Mouse (Mus musculus) kidney, embryonic 16.5 days (tissue): ENCODE data around the gene Mab21l1. TPM values are rescaled to one million over a fixed set of nuclear protein-coding genes. Genes with fewer than 3 reads are reported as not detected.

Source experiments
- ATAC-seq: fragments of 200-750 bp; cut with Nextera tagmentation; 2 replicates; pipeline ENCODE4 v1.8.0; 2017; ENCODE audit warnings: moderate TSS enrichment; ENCODE audit not compliant: low FRiP score, low TSS enrichment
- H3K27ac ChIP-seq: fragments of 300-500 bp; sonication (generic); 2 replicates; pipeline ENCODE4 v1.5.1; 2014; ENCODE audit warnings: low read length
- H3K27me3 ChIP-seq: fragments of 300-500 bp; sonication (generic); 2 replicates; pipeline ENCODE4 v1.6.1; 2014; ENCODE audit warnings: low read length, control low read depth, mixed read lengths; ENCODE audit not compliant: insufficient read depth
- H3K36me3 ChIP-seq: fragments of 300-500 bp; sonication (generic); 2 replicates; pipeline ENCODE4 v1.6.1; 2014; ENCODE audit warnings: low read length, control low read depth, mixed read lengths; ENCODE audit not compliant: insufficient read depth
- H3K4me1 ChIP-seq: fragments of 300-500 bp; sonication (generic); 2 replicates; pipeline ENCODE4 v1.6.1; 2014; ENCODE audit warnings: low read length, control low read depth, mixed read lengths; ENCODE audit not compliant: insufficient read depth
- H3K4me2 ChIP-seq: fragments of 300-500 bp; sonication (generic); replicated peaks from 2 replicates; pipeline ENCODE4 v1.6.1; 2014; ENCODE audit warnings: low read depth, low read length
- H3K4me3 ChIP-seq: fragments of 300-500 bp; sonication (generic); 2 replicates; pipeline ENCODE4 v1.5.1; 2014; ENCODE audit warnings: mild to moderate bottlenecking, low read length
- H3K9ac ChIP-seq: fragments of 300-500 bp; sonication (generic); replicated peaks from 2 replicates; pipeline ENCODE4 v1.6.1; 2014; ENCODE audit warnings: low read length
- H3K9me3 ChIP-seq: fragments of 300-500 bp; sonication (generic); 2 replicates; pipeline ENCODE4 v1.6.1; 2016; ENCODE audit warnings: low read length, control low read depth
- WGBS: fragments of 180-500 bp; shearing (Covaris S2); extraction: QIAGEN DNeasy Blood & Tissue Kit; methylation state at CpG from one replicate; pipeline ENCODE4 v1.1.7; 2014; 5-methylcytosine and 5-hydroxymethylcytosine counted together
- polyA plus RNA-seq: library from polyadenylated mRNA; unstranded; fragments of >200 nt; fragmentation: Nextera tagmentation; extraction: Ambion mirVana; gene quantifications from 2 replicates; pipeline ENCODE4 v1.2.1, GENCODE M21; 2015

Mab21l1 gene
- polyA plus RNA-seq, 1 experiment from 2014 or later = 0.37 TPM

DNA sequence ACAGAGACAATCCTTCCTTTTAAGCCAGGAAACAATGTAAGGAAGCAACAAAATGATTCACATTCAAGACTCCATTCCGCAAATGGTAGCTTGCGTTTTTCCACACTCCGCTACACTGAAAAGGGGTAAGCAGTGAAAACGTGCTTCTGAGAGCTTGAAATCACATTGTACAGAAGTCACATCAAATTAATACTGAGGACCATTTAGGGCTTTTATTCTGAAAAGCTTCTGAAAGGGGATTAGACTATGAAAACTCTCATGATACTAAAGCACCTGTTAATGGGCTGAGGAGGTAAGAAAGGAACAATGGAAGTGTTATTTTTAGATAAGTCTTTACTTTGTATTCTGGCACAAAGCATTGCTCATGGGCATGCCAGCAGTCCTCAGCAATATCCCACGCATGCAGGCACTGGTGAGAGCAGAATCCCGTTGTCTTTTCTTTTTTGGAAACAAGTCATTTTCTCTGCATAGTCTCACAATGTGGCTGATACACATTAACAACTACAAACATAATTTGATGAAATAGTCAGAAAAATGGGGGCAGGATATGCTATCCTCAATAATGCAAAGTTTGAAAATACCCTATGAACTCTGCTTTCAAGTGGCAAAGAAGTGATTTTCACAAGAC is 27.2 kb upstream of the Mab21l1 start:
- 86% methylated on average over 6 of the region's 6 CpGs for WGBS
- no peaks in the 10 kb centered on the region for H3K9me3 ChIP-seq
- no peaks in the 10 kb centered on the region for H3K27me3 ChIP-seq
- no peak overlapping the region for H3K4me3 ChIP-seq
- H3K27ac ChIP-seq = no peak overlapping the region
- ATAC-seq = no peak
- no peak overlapping the region for H3K4me2 ChIP-seq
- no peaks in the 10 kb centered on the region for H3K4me1 ChIP-seq
- H3K36me3 ChIP-seq = no peaks in the 10 kb centered on the region
- no peak overlapping the region for H3K9ac ChIP-seq

DNA sequence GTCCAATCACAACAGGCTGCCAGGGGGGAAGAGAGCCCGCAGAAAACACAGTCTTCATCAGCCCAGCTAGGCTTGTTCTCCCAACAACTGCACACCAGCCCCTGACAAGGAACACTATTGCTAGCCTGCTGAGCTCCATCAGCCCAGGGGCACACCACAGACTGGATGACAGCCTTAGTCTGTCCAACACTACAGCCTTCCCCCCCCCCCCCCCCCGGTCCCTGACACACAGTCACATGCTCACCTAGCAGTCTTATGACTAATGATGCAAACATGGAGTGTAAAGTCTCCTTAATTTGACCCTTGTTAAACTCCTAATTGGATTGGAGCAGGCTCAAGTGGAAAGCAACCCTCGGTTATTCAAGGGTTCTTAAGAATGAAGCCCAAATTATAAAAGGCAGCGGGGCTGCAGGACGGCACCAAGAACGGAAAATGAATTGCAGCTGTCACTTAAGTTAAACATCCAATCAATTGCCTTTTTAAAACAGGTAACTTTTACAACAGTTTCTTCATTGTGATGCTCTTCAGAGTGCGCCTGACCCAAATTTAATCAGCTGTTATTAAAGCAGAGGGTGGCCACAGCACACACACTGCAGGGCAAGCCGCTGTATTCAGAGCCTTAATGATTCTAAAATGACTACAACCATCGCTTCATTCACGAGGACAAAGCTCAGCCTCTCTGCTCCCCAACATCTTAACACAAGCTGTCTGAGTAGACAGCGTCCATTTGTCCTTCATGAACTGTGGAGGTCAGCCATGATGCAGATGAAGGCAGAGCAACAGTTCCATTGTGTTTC is 26.3 kb upstream of the Mab21l1 start:
- Histone ChIP-seq H3K4me3 (no peak overlapping the region), H3K36me3 (no peaks in the 10 kb centered on the region), H3K9me3 (no peaks in the 10 kb centered on the region), H3K27me3 (no peaks in the 10 kb centered on the region), H3K9ac (no peak overlapping the region), H3K4me2 (no peak overlapping the region), H3K27ac (no peak overlapping the region), H3K4me1 (no peaks in the 10 kb centered on the region)
- 69% methylated on average over 11 of the region's 11 CpGs for WGBS
- no peak for ATAC-seq

DNA sequence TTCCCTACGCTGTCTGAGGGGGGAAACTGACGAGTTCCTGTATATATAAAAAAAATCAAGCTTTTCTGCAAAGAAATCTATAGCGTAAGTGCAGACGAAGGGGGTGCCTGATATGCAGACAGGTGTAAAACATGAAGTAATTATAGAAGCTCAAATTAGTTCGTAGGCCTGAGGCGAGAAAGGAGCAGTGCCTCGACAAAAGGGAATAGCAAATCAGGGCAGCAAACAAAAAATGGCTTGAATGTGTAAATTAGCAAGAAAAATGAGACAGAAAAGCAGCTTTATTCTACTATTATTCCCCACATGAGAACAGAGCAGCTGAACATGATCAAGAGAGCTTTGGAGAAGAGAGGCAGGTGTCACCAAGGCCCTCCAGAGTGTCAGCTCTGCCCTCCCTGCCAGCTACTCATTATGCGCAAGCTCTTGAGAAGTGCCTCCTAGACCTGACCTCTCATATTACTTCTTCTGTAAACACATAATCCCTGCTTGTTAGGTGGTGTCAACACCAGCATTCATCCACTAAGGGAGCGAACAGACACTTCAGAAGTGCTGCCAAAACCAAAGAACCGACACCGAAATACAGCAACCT is 25.6 kb upstream of the Mab21l1 start:
- no peaks in the 10 kb centered on the region for H3K36me3 ChIP-seq
- no peak overlapping the region for H3K4me2 ChIP-seq
- H3K4me1 ChIP-seq = no peaks in the 10 kb centered on the region
- H3K9ac ChIP-seq = no peak overlapping the region
- no peak overlapping the region for H3K4me3 ChIP-seq
- H3K27ac ChIP-seq = no peak overlapping the region
- no peaks in the 10 kb centered on the region for H3K9me3 ChIP-seq
- 79% methylated on average over 11 of the region's 11 CpGs for WGBS
- ATAC-seq = no peak
- H3K27me3 ChIP-seq = no peaks in the 10 kb centered on the region

GRCm38 (mm10) chr3:55758297-55758696 is 24.0 kb upstream of the Mab21l1 start:
- H3K27ac ChIP-seq = no peak overlapping the region
- H3K9ac ChIP-seq = no peak overlapping the region
- H3K9me3 ChIP-seq = no peaks in the 10 kb centered on the region
- no peaks in the 10 kb centered on the region for H3K27me3 ChIP-seq
- WGBS = 58% methylated on average over 8 of the region's 8 CpGs
- H3K4me1 ChIP-seq = no peaks in the 10 kb centered on the region
- no peaks in the 10 kb centered on the region for H3K36me3 ChIP-seq
- no peak overlapping the region for H3K4me3 ChIP-seq
- no peak overlapping the region for H3K4me2 ChIP-seq
- ATAC-seq = no peak

GRCm38 (mm10) chr3:55763591-55763990 is 18.7 kb upstream of the Mab21l1 start:
- no peak overlapping the region for H3K4me3 ChIP-seq
- no peaks in the 10 kb centered on the region for H3K9me3 ChIP-seq
- no peak overlapping the region for H3K27ac ChIP-seq
- H3K9ac ChIP-seq = no peak overlapping the region
- no peaks in the 10 kb centered on the region for H3K4me1 ChIP-seq
- no peaks in the 10 kb centered on the region for H3K27me3 ChIP-seq
- no peak for ATAC-seq
- no peaks in the 10 kb centered on the region for H3K36me3 ChIP-seq
- H3K4me2 ChIP-seq = no peak overlapping the region
- WGBS = 58% methylated on average over 8 of the region's 8 CpGs

- Histone ChIP-seq H3K9ac (no peak overlapping the region), H3K4me3 (no peak overlapping the region), H3K36me3 (no peaks in the 10 kb centered on the region), H3K27ac (no peak overlapping the region), H3K27me3 (no peaks in the 10 kb centered on the region), H3K9me3 (no peaks in the 10 kb centered on the region), H3K4me2 (no peak overlapping the region), H3K4me1 (no peaks in the 10 kb centered on the region)
- no peak for ATAC-seq
- WGBS = 84% methylated on average over 2 of the region's 2 CpGs
Measured at GRCm38 (mm10) chr3:55768654-55769053, 13.7 kb upstream of the Mab21l1 start.

DNA sequence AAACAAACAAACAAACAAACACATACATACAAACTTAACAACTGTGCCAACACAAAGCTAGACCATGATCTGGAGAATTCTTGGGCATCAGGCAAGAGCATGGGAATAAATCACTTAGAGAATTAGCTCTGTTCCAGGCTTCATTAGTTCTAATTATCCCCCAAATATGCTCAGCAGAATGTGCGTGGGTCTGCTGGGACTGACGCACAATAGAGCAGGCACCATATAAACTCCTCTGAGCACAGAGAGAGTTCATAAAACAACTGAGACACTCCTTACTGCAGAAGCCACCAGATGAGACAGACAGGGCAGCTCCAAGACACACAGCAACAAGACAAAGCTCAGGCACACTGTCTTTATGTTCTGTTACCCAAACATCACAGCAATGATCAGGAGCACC is 13.0 kb upstream of the Mab21l1 start:
- WGBS = 60% methylated on average over 2 of the region's 2 CpGs
- no peak overlapping the region for H3K4me3 ChIP-seq

DNA sequence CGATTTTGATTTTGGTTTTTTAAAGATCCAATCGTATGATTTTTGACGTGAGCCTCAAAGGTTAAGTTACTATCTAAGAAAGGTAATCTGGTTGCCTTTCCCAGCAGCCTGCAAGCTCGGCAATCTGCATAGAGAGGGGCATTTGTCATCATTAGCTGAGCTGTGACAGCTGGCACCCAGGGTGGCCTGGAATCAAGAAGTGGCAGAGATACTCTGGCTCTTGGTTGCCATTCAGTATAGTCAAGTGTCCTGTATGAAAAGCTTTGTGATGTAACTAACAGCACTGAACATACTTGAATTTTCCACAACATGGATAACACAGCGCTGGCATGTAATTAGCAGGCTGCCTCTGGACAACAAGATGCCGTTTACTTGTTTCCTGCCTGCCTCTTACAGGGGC is 8.1 kb upstream of the Mab21l1 start:
- no peak for ATAC-seq
- H3K9me3 ChIP-seq = no peaks in the 10 kb centered on the region
- no peak overlapping the region for H3K4me2 ChIP-seq
- 61% methylated on average over 6 of the region's 6 CpGs for WGBS
- H3K36me3 ChIP-seq = no peaks in the 10 kb centered on the region
- H3K4me3 ChIP-seq = no peak overlapping the region
- H3K27ac ChIP-seq = no peak overlapping the region
- H3K4me1 ChIP-seq = no peaks in the 10 kb centered on the region
- H3K27me3 ChIP-seq = peaks cover 15% of the 10 kb centered on the region
- H3K9ac ChIP-seq = no peak overlapping the region

More for the DNA sequence above, 13.0 kb upstream of the Mab21l1 start:
- Histone ChIP-seq H3K4me1 (no peaks in the 10 kb centered on the region), H3K27me3 (no peaks in the 10 kb centered on the region), H3K27ac (no peak overlapping the region), H3K9ac (no peak overlapping the region), H3K36me3 (no peaks in the 10 kb centered on the region), H3K9me3 (no peaks in the 10 kb centered on the region), H3K4me2 (no peak overlapping the region)
- ATAC-seq = no peak

- ATAC-seq = no peak
- Histone ChIP-seq H3K27ac (no peak overlapping the region), H3K9ac (no peak overlapping the region), H3K4me3 (no peak overlapping the region), H3K4me1 (peaks cover 1% of the 10 kb centered on the region), H3K36me3 (no peaks in the 10 kb centered on the region), H3K27me3 (peaks cover 23% of the 10 kb centered on the region), H3K9me3 (no peaks in the 10 kb centered on the region), H3K4me2 (no peak overlapping the region)
- WGBS = 52% methylated on average over 7 of the region's 7 CpGs
Measured at GRCm38 (mm10) chr3:55775245-55775644, 7.1 kb upstream of the Mab21l1 start.

GRCm38 (mm10) chr3:55775753-55776152 is 6.6 kb upstream of the Mab21l1 start:
- H3K27ac ChIP-seq = no peak overlapping the region
- H3K27me3 ChIP-seq = peaks cover 28% of the 10 kb centered on the region

More at GRCm38 (mm10) chr3:55775753-55776152, 6.6 kb upstream of the Mab21l1 start:
- Histone ChIP-seq H3K9me3 (no peaks in the 10 kb centered on the region), H3K9ac (no peak overlapping the region), H3K4me3 (no peak overlapping the region), H3K36me3 (no peaks in the 10 kb centered on the region), H3K4me2 (no peak overlapping the region), H3K4me1 (peaks cover 6% of the 10 kb centered on the region)
- WGBS = 91% methylated on average over 6 of the region's 6 CpGs
- no peak for ATAC-seq
